Mouse (Mus musculus) C2C12 (cell line): ENCODE measurements around the gene Shmt1.

Experiments
- CTCF ChIP-seq: IDR thresholded peaks from one replicate; pipeline ENCODE4 v1.5.1; 2011; ENCODE audit not compliant: control insufficient read depth, insufficient read depth, insufficient read length
- USF1 ChIP-seq: IDR thresholded peaks from one replicate; pipeline ENCODE4 v1.6.1; 2011; ENCODE audit warnings: low read depth, mild to moderate bottlenecking, control low read depth, moderate library complexity

DNA sequence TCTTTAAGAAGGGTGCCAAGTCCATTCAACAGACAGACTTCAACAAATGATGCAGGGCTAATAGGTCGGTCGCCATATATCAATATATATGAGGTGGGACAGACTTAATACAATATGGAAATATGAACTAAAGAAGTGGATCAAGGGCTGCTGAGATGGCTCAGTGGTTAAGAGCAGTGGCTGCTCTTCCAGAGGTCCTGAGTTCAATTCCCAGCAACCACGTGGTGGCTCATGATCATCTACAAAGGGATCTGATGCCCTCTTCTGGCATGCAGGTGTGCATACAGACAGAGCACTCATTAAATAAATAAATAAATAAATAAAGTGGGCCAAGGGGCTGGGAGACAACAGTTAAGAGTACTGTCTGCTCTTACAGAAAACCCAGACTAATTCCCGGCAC is 39.4 kb downstream of the Shmt1 start:
- TF ChIP-seq CTCF: no peak
- TF ChIP-seq USF1: no peak
